Mouse (Mus musculus) CH12.LX (cell line): ENCODE data around the gene Acot13.

Source experiments
- CTCF ChIP-seq, 2 experiments: IDR thresholded peaks in 1 of 2; conservative IDR thresholded peaks in 1 of 2; 2 replicates each; pipeline ENCODE4 v1.5.1; 2011 to 2012; ENCODE audit warnings: low read depth in 2 of 2, low read length in 2 of 2, improper control_type of control experiment in 1 of 2, inconsistent platforms in 1 of 2, mild to moderate bottlenecking in 1 of 2, moderate library complexity in 1 of 2
- HCFC1 ChIP-seq: IDR thresholded peaks from 2 replicates; pipeline ENCODE4 v1.6.1; 2012; ENCODE audit warnings: low read depth, mild to moderate bottlenecking, inconsistent platforms, low read length, improper control_type of control experiment
- MXI1 ChIP-seq: IDR thresholded peaks from 2 replicates; pipeline ENCODE4 v1.6.1; 2011; ENCODE audit warnings: mild to moderate bottlenecking, low read depth, low read length, improper control_type of control experiment
- NRF1 ChIP-seq: IDR thresholded peaks from 2 replicates; pipeline ENCODE4 v1.6.1; 2014; ENCODE audit warnings: low read depth, mild to moderate bottlenecking, inconsistent platforms, low read length, improper control_type of control experiment, moderate library complexity
- POLR2A ChIP-seq: IDR thresholded peaks from 2 replicates; pipeline ENCODE4 v1.6.1; 2011; ENCODE audit warnings: low read depth, mild to moderate bottlenecking, improper control_type of control experiment, low read length
- UBTF ChIP-seq: IDR thresholded peaks from 2 replicates; pipeline ENCODE4 v1.6.1; 2012; ENCODE audit warnings: low read depth, mild to moderate bottlenecking, inconsistent platforms, low read length, improper control_type of control experiment, moderate library complexity
- USF2 ChIP-seq: conservative IDR thresholded peaks from 2 replicates; pipeline ENCODE4 v1.6.1; 2011; ENCODE audit warnings: low read depth, low read length, improper control_type of control experiment
- ZC3H11A ChIP-seq: IDR thresholded peaks from 2 replicates; pipeline ENCODE4 v1.6.1; 2012; ENCODE audit warnings: low read depth, mild to moderate bottlenecking, inconsistent platforms, low read length, improper control_type of control experiment

DNA sequence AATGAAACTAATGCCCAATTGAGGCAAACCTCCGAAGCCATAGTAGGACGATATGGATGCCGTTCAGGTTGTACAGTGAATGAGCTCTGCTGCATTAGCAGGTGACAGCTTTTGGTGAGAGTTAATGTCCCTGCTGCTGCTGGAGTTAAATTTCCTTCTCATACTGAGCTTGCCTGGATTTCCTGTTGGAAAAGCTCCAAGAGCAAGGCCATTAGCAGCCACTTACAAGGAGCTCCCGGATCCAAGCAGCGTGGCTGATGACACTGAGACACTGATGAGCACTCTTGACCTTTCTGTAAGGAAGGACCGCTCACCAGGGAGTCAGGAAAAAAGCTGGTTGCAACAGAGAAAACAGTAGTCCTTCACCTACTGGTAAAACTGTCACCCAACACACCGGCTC, 30.7 kb upstream of the Acot13 start:
- TF ChIP-seq CTCF (conservative IDR thresholded peaks at IDR 0.05 in 1 of 2, IDR thresholded peaks at IDR 0.05 in 1 of 2; ENCODE audit: low read depth in 2 of 2, low read length in 2 of 2): no peak
- no peak for TF ChIP-seq HCFC1
- no peak for TF ChIP-seq MXI1
- no peak for TF ChIP-seq POLR2A
- TF ChIP-seq ZC3H11A: no peak
- TF ChIP-seq NRF1: no peak
- no peak for TF ChIP-seq UBTF
- no peak for TF ChIP-seq USF2
